Mouse (Mus musculus) kidney, postnatal 0 days (tissue): ENCODE measurements at regions not wholly inside any gene's neighbourhood (a gene's known extent, or its start where the extent isn't known, plus 50 kb on each side); places are given as distances from the start of the nearest gene placed in this dataset.

Source experiments
- ATAC-seq: fragments of 200-750 bp; cut with Nextera tagmentation; replicated peaks from 2 replicates; pipeline ENCODE4 v1.8.0; 2017; ENCODE audit warnings: low read depth, moderate number of reproducible peaks, moderate TSS enrichment, moderate library complexity; ENCODE audit not compliant: low FRiP score
- DNase-seq: peaks from one replicate; pipeline ENCODE4 v3.0.0-alpha.2; 2016; ENCODE audit warnings: low spot score
- H3K27ac ChIP-seq: fragments of 300-500 bp; sonication (generic); 2 replicates; pipeline ENCODE4 v1.5.1; 2014; ENCODE audit warnings: mild to moderate bottlenecking
- H3K27me3 ChIP-seq: fragments of 300-500 bp; sonication (generic); 2 replicates; pipeline ENCODE4 v1.6.1; 2014; ENCODE audit warnings: low read length, mixed read lengths; ENCODE audit not compliant: insufficient read depth
- H3K36me3 ChIP-seq: fragments of 300-500 bp; sonication (generic); 2 replicates; pipeline ENCODE4 v1.6.1; 2014; ENCODE audit warnings: low read length, mixed read lengths; ENCODE audit not compliant: insufficient read depth
- H3K4me1 ChIP-seq: fragments of 300-500 bp; sonication (generic); replicated peaks from 2 replicates; pipeline ENCODE4 v1.6.1; 2014; ENCODE audit warnings: antibody characterized with exemption, low read length, mixed read lengths; ENCODE audit not compliant: insufficient read depth
- H3K4me2 ChIP-seq: fragments of 300-500 bp; sonication (generic); 2 replicates; pipeline ENCODE4 v1.6.1; 2014; ENCODE audit warnings: mild to moderate bottlenecking, low read length, moderate library complexity, mixed read lengths
- H3K4me3 ChIP-seq: fragments of 300-500 bp; sonication (generic); replicated peaks from 2 replicates; pipeline ENCODE4 v1.5.1; 2014; ENCODE audit warnings: low read depth, low read length
- H3K9ac ChIP-seq: fragments of 300-500 bp; sonication (generic); 2 replicates; pipeline ENCODE4 v1.6.1; 2014; ENCODE audit warnings: low read depth, low read length
- H3K9me3 ChIP-seq: fragments of 300-500 bp; sonication (generic); replicated peaks from 2 replicates; pipeline ENCODE4 v1.6.1; 2016; ENCODE audit warnings: low read length, inconsistent platforms, mixed read lengths
- CTCF ChIP-seq: IDR thresholded peaks from 2 replicates; pipeline ENCODE4 v1.5.1; 2016; ENCODE audit warnings: antibody characterized with exemption, low read depth, mild to moderate bottlenecking, moderate library complexity
- WGBS: fragments of 180-500 bp; shearing (Covaris S2); extraction: QIAGEN DNeasy Blood & Tissue Kit; methylation state at CpG from one replicate; pipeline ENCODE4 v1.1.7; 2014; 5-methylcytosine and 5-hydroxymethylcytosine counted together

DNA sequence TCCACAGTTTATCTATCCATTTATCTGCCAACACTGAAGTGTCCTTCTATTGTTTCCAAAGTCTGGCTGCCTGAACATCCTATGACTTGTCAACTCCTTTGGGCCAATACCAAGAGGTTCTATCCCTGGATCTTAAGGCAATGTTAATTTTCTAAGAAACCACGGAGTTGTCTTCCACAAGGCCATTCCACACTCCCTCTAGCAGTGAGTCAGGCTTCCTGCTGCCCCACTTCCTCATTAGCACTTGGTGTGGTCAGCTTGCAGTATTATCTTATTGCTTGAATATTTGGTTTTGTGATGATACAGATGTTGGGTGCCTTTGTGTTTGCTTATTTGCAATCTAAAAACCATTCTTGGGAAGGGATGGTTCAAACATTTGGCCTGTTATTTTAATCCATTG, 87.5 kb upstream of the Ppp2r2d start:
- no peaks in the 10 kb centered on the region for H3K27me3 ChIP-seq
- no peaks in the 10 kb centered on the region for H3K9me3 ChIP-seq
- no peak overlapping the region for H3K4me3 ChIP-seq
- H3K27ac ChIP-seq = no peak overlapping the region
- no peak overlapping the region for H3K4me2 ChIP-seq
- H3K9ac ChIP-seq = no peak overlapping the region
- DNase-seq = no peak
- 63% methylated on average over 1 of the region's 1 CpGs for whole genome bisulfite sequencing
- H3K36me3 ChIP-seq = no peaks in the 10 kb centered on the region
- ATAC-seq = no peak
- no peak for TF ChIP-seq CTCF
- no peaks in the 10 kb centered on the region for H3K4me1 ChIP-seq

DNA sequence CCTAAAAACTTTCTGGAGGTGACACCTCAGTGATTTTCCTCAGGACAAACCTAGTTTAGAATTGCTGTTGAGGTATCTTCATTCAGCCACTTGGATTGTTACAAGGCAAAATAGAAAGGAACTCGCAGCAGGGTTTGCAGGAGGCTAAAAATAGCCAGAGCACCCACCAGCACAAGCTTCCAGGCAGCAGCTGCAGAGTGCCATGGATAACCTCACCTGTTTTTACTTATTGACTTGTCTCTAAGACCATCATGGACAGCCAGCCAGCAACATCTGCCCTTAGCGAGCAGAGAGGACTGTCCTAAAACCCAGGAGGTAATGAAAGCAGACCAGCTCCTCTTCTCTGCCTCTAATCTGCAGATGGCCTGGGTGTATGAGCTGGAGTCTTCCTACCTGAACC, 97.4 kb upstream of the Ppp2r2d start:
- Histone ChIP-seq H3K36me3 (no peaks in the 10 kb centered on the region), H3K9ac (no peak overlapping the region), H3K27me3 (no peaks in the 10 kb centered on the region), H3K27ac (no peak overlapping the region), H3K4me1 (no peaks in the 10 kb centered on the region), H3K4me2 (no peak overlapping the region), H3K4me3 (no peak overlapping the region), H3K9me3 (no peaks in the 10 kb centered on the region)
- DNase-seq (no peak), ATAC-seq (no peak)
- 71% methylated on average over 2 of the region's 2 CpGs for WGBS
- TF ChIP-seq CTCF = no peak

DNA sequence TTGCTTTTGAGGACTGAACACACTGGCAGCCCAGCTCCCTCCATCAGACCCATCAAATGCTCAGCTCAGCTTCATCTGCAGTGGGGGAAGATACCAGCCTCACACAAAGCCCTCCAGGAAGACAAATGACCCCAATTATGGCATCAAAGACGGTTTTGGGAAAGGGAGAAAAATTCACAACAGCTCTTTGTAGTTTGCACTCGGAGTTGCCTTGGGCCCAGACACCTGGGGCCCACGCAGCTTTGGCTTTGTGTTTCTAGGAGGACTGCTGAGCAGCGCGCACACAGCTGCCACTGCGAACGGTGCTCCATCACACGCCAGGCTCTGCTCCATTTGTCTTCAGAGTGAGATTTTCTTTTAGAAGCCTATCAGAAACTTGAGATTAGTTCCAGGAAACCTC, 99.3 kb upstream of the Ppp2r2d start:
- H3K4me1 ChIP-seq = no peaks in the 10 kb centered on the region
- 46% methylated on average over 8 of the region's 8 CpGs for WGBS
- no peaks in the 10 kb centered on the region for H3K9me3 ChIP-seq
- H3K27ac ChIP-seq = no peak overlapping the region
- no peaks in the 10 kb centered on the region for H3K36me3 ChIP-seq
- ATAC-seq (no peak), DNase-seq (no peak)
- H3K4me3 ChIP-seq = no peak overlapping the region
- TF ChIP-seq CTCF = no peak
- H3K27me3 ChIP-seq = no peaks in the 10 kb centered on the region
- no peak overlapping the region for H3K4me2 ChIP-seq
- H3K9ac ChIP-seq = no peak overlapping the region

DNA sequence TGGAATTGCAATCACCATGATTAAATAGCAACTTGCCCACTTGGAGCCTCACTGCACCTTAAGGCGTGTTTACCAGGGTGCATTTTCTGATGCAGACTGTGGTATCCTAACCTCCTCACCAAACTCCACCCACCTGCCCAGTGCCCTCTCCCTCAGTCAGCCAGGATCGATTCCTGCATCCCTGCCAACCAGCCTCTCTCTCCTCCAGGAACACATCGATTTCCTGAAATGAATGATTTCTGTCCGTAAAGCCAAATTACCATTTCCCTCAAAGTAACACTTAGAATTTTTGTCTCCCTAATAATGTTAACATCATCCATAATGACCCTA, 103.4 kb upstream of the Ppp2r2d start:
- Histone ChIP-seq H3K27ac (no peak overlapping the region), H3K9me3 (no peaks in the 10 kb centered on the region), H3K36me3 (no peaks in the 10 kb centered on the region), H3K4me1 (no peaks in the 10 kb centered on the region), H3K27me3 (no peaks in the 10 kb centered on the region), H3K4me2 (no peak overlapping the region), H3K9ac (no peak overlapping the region), H3K4me3 (no peak overlapping the region)
- ATAC-seq (no peak), DNase-seq (no peak)
- TF ChIP-seq CTCF = no peak
- WGBS = 77% methylated on average over 4 of the region's 4 CpGs

DNA sequence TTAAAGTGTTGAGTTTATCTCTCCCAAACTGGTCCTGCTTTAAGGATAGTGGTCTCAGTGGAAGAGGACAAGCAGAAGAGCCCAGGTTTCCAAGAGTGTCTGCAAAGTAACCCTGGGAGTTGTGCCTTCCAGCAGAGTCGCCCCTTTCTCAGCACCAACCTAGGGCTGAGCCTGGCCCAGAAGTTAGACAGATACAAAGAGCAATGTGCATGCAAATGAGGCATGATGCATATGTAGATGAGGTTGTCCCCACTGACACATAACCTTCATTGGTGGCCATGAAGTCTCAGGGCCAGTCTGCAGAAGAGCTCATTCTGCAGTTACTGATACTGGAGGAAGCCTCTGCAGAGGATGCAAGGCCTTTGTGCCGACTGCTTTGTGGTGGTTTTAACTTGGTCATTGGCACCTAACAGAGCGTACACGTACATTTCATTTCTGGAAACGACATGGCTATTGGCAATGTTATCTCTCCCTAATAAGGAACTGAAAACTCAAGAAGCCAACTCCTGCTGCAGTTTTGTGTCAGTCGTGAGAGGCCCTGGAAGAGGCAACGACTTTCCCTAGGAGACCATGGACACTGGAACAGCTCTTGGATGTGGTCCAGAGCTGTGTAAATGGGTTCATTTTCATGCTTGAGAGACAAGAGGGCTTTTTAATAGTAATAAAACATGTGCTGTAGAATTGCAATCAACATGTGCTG, 103.9 kb upstream of the Ppp2r2d start:
- WGBS = 66% methylated on average over 7 of the region's 7 CpGs
- Histone ChIP-seq H3K36me3 (no peaks in the 10 kb centered on the region), H3K27me3 (no peaks in the 10 kb centered on the region), H3K9ac (no peak overlapping the region), H3K4me1 (no peaks in the 10 kb centered on the region), H3K27ac (no peak overlapping the region), H3K4me3 (no peak overlapping the region), H3K4me2 (no peak overlapping the region), H3K9me3 (no peaks in the 10 kb centered on the region)
- ATAC-seq = no peak
- no peak for DNase-seq
- no peak for TF ChIP-seq CTCF

DNA sequence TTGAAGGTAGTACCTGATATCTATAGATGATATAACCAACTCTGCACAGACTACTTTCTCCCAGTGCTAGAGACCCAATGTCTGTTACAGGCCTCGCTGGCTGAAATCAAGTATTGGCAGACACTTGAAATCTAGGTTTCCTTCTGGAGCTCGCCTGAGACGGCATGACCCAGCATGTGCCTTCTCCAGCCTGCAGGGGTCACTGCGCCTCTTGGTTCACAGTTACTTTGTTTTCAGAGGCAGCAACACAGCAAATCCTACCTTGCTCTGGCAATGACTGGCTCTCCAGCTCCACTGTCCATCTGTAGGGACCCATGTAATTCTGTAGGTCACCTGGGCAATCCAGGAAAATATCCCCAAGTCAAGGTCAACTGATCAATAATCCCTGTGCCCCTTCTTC, 111.6 kb upstream of the Ppp2r2d start:
- Histone ChIP-seq H3K27me3 (no peaks in the 10 kb centered on the region), H3K4me3 (no peak overlapping the region), H3K27ac (no peak overlapping the region), H3K4me2 (no peak overlapping the region), H3K36me3 (no peaks in the 10 kb centered on the region), H3K9me3 (no peaks in the 10 kb centered on the region), H3K4me1 (no peaks in the 10 kb centered on the region), H3K9ac (no peak overlapping the region)
- 32% methylated on average over 4 of the region's 4 CpGs for WGBS
- peak; percentile 75 for TF ChIP-seq CTCF
- ATAC-seq (no peak), DNase-seq (peak; percentile 58)

DNA sequence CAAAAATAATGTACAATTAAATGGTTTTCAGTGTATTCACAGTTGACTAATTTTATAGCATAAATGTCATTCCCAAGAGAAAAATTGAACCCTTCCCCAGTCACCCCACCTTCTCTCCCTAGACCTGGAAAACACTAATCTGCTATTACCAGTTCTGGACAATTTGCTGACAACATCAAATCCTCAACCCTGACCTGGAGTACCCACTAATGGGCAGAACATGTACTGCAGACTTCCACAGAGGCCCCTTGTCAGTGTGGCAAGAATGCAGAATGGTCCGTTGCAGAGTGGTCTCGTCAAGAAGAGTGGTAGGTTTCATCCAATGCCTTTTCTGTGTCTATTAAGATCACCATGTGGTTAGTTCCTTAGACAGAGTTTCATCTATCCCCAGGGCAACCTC, 121.0 kb upstream of the Ppp2r2d start:
- no peaks in the 10 kb centered on the region for H3K27me3 ChIP-seq
- H3K36me3 ChIP-seq = no peaks in the 10 kb centered on the region
- ATAC-seq (no peak), DNase-seq (peak; percentile 3)
- no peak overlapping the region for H3K4me2 ChIP-seq
- no peaks in the 10 kb centered on the region for H3K4me1 ChIP-seq
- no peak overlapping the region for H3K27ac ChIP-seq
- no peaks in the 10 kb centered on the region for H3K9me3 ChIP-seq
- peak; percentile 30; the same call in 1 of the 2 replicates for TF ChIP-seq CTCF
- no peak overlapping the region for H3K4me3 ChIP-seq
- WGBS = 83% methylated on average over 2 of the region's 2 CpGs
- no peak overlapping the region for H3K9ac ChIP-seq
